Mouse (Mus musculus) central nervous system, embryonic 14 days (tissue): ENCODE results near the gene Efna5. TPM values are rescaled to one million over a fixed set of nuclear protein-coding genes. Genes with fewer than 3 reads are reported as not detected.

Source experiments
- polyA plus RNA-seq: library from polyadenylated mRNA; depleted of rRNA; stranded (reverse); fragments of >200 nt; gene quantifications from 2 replicates; pipeline ENCODE4 v1.2.3, GENCODE M21; 2012; rRNA removed

The Efna5 gene
- 13.5 and 19.5 TPM in 2 replicates for polyA plus RNA-seq

GRCm38 (mm10) chr17:62881176-62881790 lies at the start of gene Efna5:
TSS of gene Efna5 (minus strand) at chr17:62881317.

